12 mouse cellular contexts compared by ENCODE assay signal in the genomic region with DNA sequence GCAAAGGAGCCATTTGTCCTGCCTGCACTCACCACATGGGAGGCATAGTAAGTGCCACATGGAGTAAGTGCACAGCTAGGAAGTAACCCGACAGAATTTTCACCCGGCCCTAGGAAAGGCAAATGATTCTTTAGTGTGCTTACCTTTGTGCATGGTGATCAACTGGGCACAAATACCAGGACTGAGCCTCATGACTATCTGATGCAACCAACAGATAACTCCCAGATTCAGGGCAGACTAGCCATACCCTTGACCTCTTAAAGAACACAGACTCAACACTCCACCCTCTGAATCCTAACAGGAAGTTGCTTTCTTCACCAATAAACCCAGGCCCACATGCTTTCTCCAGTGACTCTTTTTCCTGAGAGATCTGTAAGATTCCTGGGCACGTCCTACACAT. TPM values are rescaled to one million over a fixed set of nuclear protein-coding genes. Genes with fewer than 3 reads are reported as not detected.
A peak's percentile ranks its signal among the peaks of the same experiment; 100 is the strongest.
DNase-seq lines count a peak whose midpoint lies in the region; ATAC-seq and TF ChIP-seq lines count a peak whose summit lies in the region.
"Had no signal": no experiment of that assay in that cellular context is flagged by ENCODE, and none has a peak within 500 bp of the region (broad histone marks: within the 10 kb centered on the region; RNA-seq: fewer than 3 reads in every experiment).

No protein-coding gene starts in this region.

- ATAC-seq in forebrain, embryonic 15.5 days (replicated peaks), result no peak
- ATAC-seq in liver, embryonic 13.5 days (ENCODE audit: low read depth), result 0 out of 2 replicates have a peak, but pooled peaks have one; percentile 24
- ATAC-seq in neural tube, embryonic 13.5 days (ENCODE audit: low read depth), result no peak

- H3K4me3 ChIP-seq in liver, adult 2 months (ENCODE audit: insufficient read depth, low read depth, low read length), result 0 out of 2 replicates have a peak overlapping the region, but pooled peaks have one; percentile 2
- H3K4me3 ChIP-seq in forebrain, embryonic 15.5 days, result no peak overlapping the region
- H3K4me3 ChIP-seq in liver, embryonic 13.5 days (replicated peaks), result no peak overlapping the region
- no peak overlapping the region for H3K4me3 ChIP-seq in neural tube, embryonic 13.5 days
- H3K4me3 ChIP-seq: embryonic facial prominence, embryonic 13.5 days had no signal

- no peaks in the 10 kb centered on the region for H3K79me2 ChIP-seq in liver, adult 2 months (ENCODE audit: control insufficient read depth, insufficient read depth, low read length)

- peak overlapping the region; percentile 89 for H3K27ac ChIP-seq in liver, adult 2 months (replicated peaks; ENCODE audit: insufficient read depth, low read depth, low read length)
- H3K27ac ChIP-seq in forebrain, embryonic 15.5 days (replicated peaks), result 0 out of 2 replicates have a peak overlapping the region, but pooled peaks have one; percentile 56
- peak overlapping the region; percentile 79 for H3K27ac ChIP-seq in liver, embryonic 13.5 days
- H3K27ac ChIP-seq in neural tube, embryonic 13.5 days (replicated peaks), result peak overlapping the region; percentile 54
- H3K27ac ChIP-seq: embryonic facial prominence, embryonic 13.5 days had no signal

- peak overlapping the region; percentile 2; the same call in 1 of the 2 replicates for H3K9ac ChIP-seq in liver, adult 2 months (ENCODE audit: low read depth, low read length)
- H3K9ac ChIP-seq in forebrain, embryonic 15.5 days (replicated peaks), result no peak overlapping the region
- H3K9ac ChIP-seq in liver, embryonic 13.5 days, result no peak overlapping the region
- H3K9ac ChIP-seq in neural tube, embryonic 13.5 days, result peak overlapping the region; percentile 18; the same call in 1 of the 2 replicates
- H3K9ac ChIP-seq: embryonic facial prominence, embryonic 13.5 days had no signal

- no peak for TF ChIP-seq CTCF in liver, adult 2 months (IDR thresholded peaks at IDR 0.05; ENCODE audit: low read depth, low read length)

- H3K27me3 ChIP-seq in liver, adult 2 months (ENCODE audit: control insufficient read depth, insufficient read depth, low read length), result no peaks in the 10 kb centered on the region
- H3K27me3 ChIP-seq in forebrain, embryonic 15.5 days, result no peaks in the 10 kb centered on the region
- H3K27me3 ChIP-seq in liver, embryonic 13.5 days, result no peaks in the 10 kb centered on the region
- no peaks in the 10 kb centered on the region for H3K27me3 ChIP-seq in neural tube, embryonic 13.5 days
- H3K27me3 ChIP-seq: embryonic facial prominence, embryonic 13.5 days had no signal

- DNase-seq in liver, adult 2 months (ENCODE audit: extremely low read depth, low read depth, low spot score), result peak; percentile 94
- DNase-seq in liver, result no peak
- DNase-seq in liver, embryonic 13.5 days, result no peak
- no peak for DNase-seq in right cerebral cortex, postnatal 36 days (ENCODE audit: low spot score in 2 of 2)
- DNase-seq in embryo, embryonic 10.5 days (ENCODE audit: low spot score), result no peak

- TF ChIP-seq POLR2A in liver, adult 2 months (IDR thresholded peaks at IDR 0.05; ENCODE audit: extremely low read depth, insufficient read depth, low read length), result no peak

- WGBS in liver, adult 2 months, result 5% methylated on average over 3 of the region's 3 CpGs
- 68% methylated on average over 3 of the region's 3 CpGs for WGBS in forebrain, embryonic 15.5 days
- 32% methylated on average over 3 of the region's 3 CpGs for WGBS in liver, embryonic 13.5 days (ENCODE audit: insufficient replicate concordance)
- WGBS in neural tube, embryonic 13.5 days, result 71% methylated on average over 3 of the region's 3 CpGs

- H3K9me3 ChIP-seq in forebrain, embryonic 15.5 days, result no peaks in the 10 kb centered on the region
- no peaks in the 10 kb centered on the region for H3K9me3 ChIP-seq in liver, embryonic 13.5 days (replicated peaks)
- H3K9me3 ChIP-seq in neural tube, embryonic 13.5 days, result no peaks in the 10 kb centered on the region
- H3K9me3 ChIP-seq: embryonic facial prominence, embryonic 13.5 days had no signal

- H3K4me1 ChIP-seq in liver, adult 2 months (ENCODE audit: control insufficient read depth, insufficient read depth, low read length), result peaks cover 26% of the 10 kb centered on the region
- peaks cover 27% of the 10 kb centered on the region for H3K4me1 ChIP-seq in forebrain, embryonic 15.5 days
- H3K4me1 ChIP-seq in liver, embryonic 13.5 days (replicated peaks), result peaks cover 16% of the 10 kb centered on the region
- H3K4me1 ChIP-seq in neural tube, embryonic 13.5 days (replicated peaks), result peaks cover 30% of the 10 kb centered on the region

- H3K36me3 ChIP-seq in liver, adult 2 months (ENCODE audit: control insufficient read depth, insufficient read depth, low read length), result 0 out of 2 replicates have a peak, but pooled peaks cover 2% of the 10 kb centered on the region
- H3K36me3 ChIP-seq in forebrain, embryonic 15.5 days, result peaks cover 6% of the 10 kb centered on the region; the same call in 1 of the 2 replicates
- no peaks in the 10 kb centered on the region for H3K36me3 ChIP-seq in liver, embryonic 13.5 days
- peaks cover 15% of the 10 kb centered on the region for H3K36me3 ChIP-seq in neural tube, embryonic 13.5 days

- no peak overlapping the region for H3K4me2 ChIP-seq in forebrain, embryonic 15.5 days (replicated peaks)
- H3K4me2 ChIP-seq in liver, embryonic 13.5 days, result peak overlapping the region; percentile 37; the same call in 1 of the 2 replicates
- H3K4me2 ChIP-seq in neural tube, embryonic 13.5 days, result no peak overlapping the region
- H3K4me2 ChIP-seq: embryonic facial prominence, embryonic 13.5 days had no signal

RNA-seq across cellular contexts. Expression of a gene that starts 31.1 kb away (rescaled TPM):
- 0.18 TPM in 1 of 2 replicates, not detected in the other for total RNA-seq in liver, adult 2 months (2014; rRNA removed)
- polyA plus RNA-seq in liver, adult 2 months (2012; rRNA removed), result 0.07 and 0.16 TPM in 2 replicates
- not detected in 2 replicates for polyA plus RNA-seq in forebrain, embryonic 15.5 days (2015; fragmentation: Nextera tagmentation; extraction: Ambion mirVana)
- polyA plus RNA-seq in liver, embryonic 13.5 days (2015; fragmentation: Nextera tagmentation; extraction: Ambion mirVana), result 0.08 TPM in 1 of 2 replicates, not detected in the other
- polyA plus RNA-seq in neural tube, embryonic 13.5 days (2015; fragmentation: Nextera tagmentation; extraction: Ambion mirVana), result not detected in 2 replicates
- total RNA-seq: layer of hippocampus, postnatal 14 days had no signal
- polyA plus RNA-seq: embryonic facial prominence, embryonic 13.5 days; heart, embryonic 14.5 days; kidney, embryonic 14.5 days; limb, embryonic 14.5 days had no signal

RNA-seq across cellular contexts. Expression of a gene that starts 43.8 kb away (rescaled TPM):
- total RNA-seq in liver, adult 2 months (2014; rRNA removed), result 2.8 and 4.7 TPM in 2 replicates
- 0.58 and 0.97 TPM in 2 replicates for polyA plus RNA-seq in liver, adult 2 months (2012; rRNA removed)
- 54.7 and 55.3 TPM in 2 replicates for polyA plus RNA-seq in forebrain, embryonic 15.5 days (2015; fragmentation: Nextera tagmentation; extraction: Ambion mirVana)
- 37.9 and 42.7 TPM in 2 replicates for polyA plus RNA-seq in liver, embryonic 13.5 days (2015; fragmentation: Nextera tagmentation; extraction: Ambion mirVana)
- polyA plus RNA-seq in neural tube, embryonic 13.5 days (2015; fragmentation: Nextera tagmentation; extraction: Ambion mirVana), result 39.7 and 58.5 TPM in 2 replicates

Comparison
In these comparisons a context has a peak if more than half of its experiments do, and no peak if none do; other contexts are left out.
1. H3K9ac ChIP-seq: peak in liver, adult 2 months (single experiment) and neural tube, embryonic 13.5 days (single experiment); none in forebrain, embryonic 15.5 days (single experiment) and liver, embryonic 13.5 days (single experiment).
2. RNA of a gene that starts 43.8 kb away (polyA plus RNA-seq): 54.7 to 55.3 TPM in forebrain, embryonic 15.5 days, 39.7 to 58.5 TPM in neural tube, embryonic 13.5 days and 37.9 to 42.7 TPM in liver, embryonic 13.5 days; 0.58 to 0.97 TPM in liver, adult 2 months; every median in the first group is over 10 times any median in the second.
3. Peak in every context shown above with its lines, with median percentiles within 50 percentile points of each other: H3K27ac ChIP-seq.